Mouse (Mus musculus) intestine, embryonic 14.5 days (tissue): Measurements from ENCODE around the gene Inka1. TPM values are rescaled to one million over a fixed set of nuclear protein-coding genes. Genes with fewer than 3 reads are reported as not detected.

Experiments
- ATAC-seq: fragments of 200-750 bp; cut with Nextera tagmentation; replicated peaks from 2 replicates; pipeline ENCODE4 v1.8.0; 2017; ENCODE audit warnings: low read depth, moderate number of reproducible peaks, moderate TSS enrichment, moderate library complexity; ENCODE audit not compliant: low FRiP score, low TSS enrichment
- DNase-seq: peaks from one replicate; pipeline ENCODE4 v3.0.0-alpha.2; 2018; ENCODE audit warnings: low spot score
- H3K27ac ChIP-seq: fragments of 300-500 bp; sonication (generic); 2 replicates; pipeline ENCODE4 v1.5.1; 2014; ENCODE audit warnings: low read depth, mild to moderate bottlenecking, control low read depth
- H3K27me3 ChIP-seq: fragments of 300-500 bp; sonication (generic); replicated peaks from 2 replicates; pipeline ENCODE4 v1.6.1; 2014; ENCODE audit warnings: low read length, control low read depth; ENCODE audit not compliant: control insufficient read depth, insufficient read depth
- H3K36me3 ChIP-seq: fragments of 300-500 bp; sonication (generic); 2 replicates; pipeline ENCODE4 v1.6.1; 2014; ENCODE audit warnings: low read length, control low read depth; ENCODE audit not compliant: control insufficient read depth, insufficient read depth
- H3K4me1 ChIP-seq: fragments of 300-500 bp; sonication (generic); replicated peaks from 2 replicates; pipeline ENCODE4 v1.6.1; 2014; ENCODE audit warnings: low read length, control low read depth, mixed read lengths; ENCODE audit not compliant: control insufficient read depth, insufficient read depth
- H3K4me2 ChIP-seq: fragments of 300-500 bp; sonication (generic); 2 replicates; pipeline ENCODE4 v1.6.1; 2014; ENCODE audit warnings: low read length
- H3K4me3 ChIP-seq: fragments of 300-500 bp; sonication (generic); 2 replicates; pipeline ENCODE4 v1.5.1; 2014; ENCODE audit warnings: low read depth, low read length, control low read depth, mixed read lengths
- H3K9ac ChIP-seq: fragments of 300-500 bp; sonication (generic); 2 replicates; pipeline ENCODE4 v1.6.1; 2014; ENCODE audit warnings: mild to moderate bottlenecking, low read length
- H3K9me3 ChIP-seq: fragments of 300-500 bp; sonication (generic); 2 replicates; pipeline ENCODE4 v1.6.1; 2016; ENCODE audit warnings: low read length, control low read depth; ENCODE audit not compliant: control insufficient read depth
- WGBS: fragments of 180-500 bp; shearing (Covaris S2); extraction: QIAGEN DNeasy Blood & Tissue Kit; methylation state at CpG from one replicate; pipeline ENCODE4 v1.1.7; 2014; 5-methylcytosine and 5-hydroxymethylcytosine counted together
- polyA plus RNA-seq: library from polyadenylated mRNA; unstranded; fragments of >200 nt; fragmentation: Nextera tagmentation; extraction: Ambion mirVana; gene quantifications from 2 replicates; pipeline ENCODE4 v1.2.1, GENCODE M21; 2014

Inka1 gene
- polyA plus RNA-seq, 1 experiment from 2014 or later: 58.7 TPM

GRCm38 (mm10) chr9:108010385-108010784 lies 24.7 kb upstream of the Inka1 start:
- no peak for ATAC-seq
- no peaks in the 10 kb centered on the region for H3K4me1 ChIP-seq

DNA sequence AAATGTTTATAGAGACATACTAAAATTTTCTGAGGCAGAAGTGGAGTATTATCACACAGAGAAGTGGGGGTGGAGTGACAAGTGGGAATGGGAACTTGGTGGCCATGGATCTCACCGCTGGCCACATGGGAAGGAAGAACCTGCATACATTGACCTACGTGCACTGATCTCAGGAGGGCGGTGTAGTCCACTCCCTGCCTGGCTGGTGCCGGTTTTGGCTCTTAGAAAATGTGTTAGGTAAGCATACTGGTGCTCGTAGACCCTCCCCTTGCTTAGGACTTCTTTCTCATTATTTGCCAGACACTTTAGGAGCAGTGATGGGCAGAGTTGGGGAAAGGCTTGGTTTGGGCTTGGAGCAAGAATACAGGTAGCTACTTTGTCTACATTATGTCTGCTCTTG lies 22.4 kb upstream of the Inka1 start:
- no peaks in the 10 kb centered on the region for H3K27me3 ChIP-seq
- no peak overlapping the region for H3K9ac ChIP-seq
- H3K4me2 ChIP-seq: no peak overlapping the region
- H3K36me3 ChIP-seq: 0 out of 2 replicates have a peak, but pooled peaks cover 6% of the 10 kb centered on the region
- H3K4me1 ChIP-seq: peaks cover 13% of the 10 kb centered on the region
- DNase-seq (no peak), ATAC-seq (no peak)
- no peak overlapping the region for H3K4me3 ChIP-seq
- H3K27ac ChIP-seq: no peak overlapping the region
- WGBS: 91% methylated on average over 5 of the region's 5 CpGs
- H3K9me3 ChIP-seq: no peaks in the 10 kb centered on the region

More at GRCm38 (mm10) chr9:108010385-108010784, 24.7 kb upstream of the Inka1 start:
- no peak overlapping the region for H3K27ac ChIP-seq
- H3K4me2 ChIP-seq: no peak overlapping the region
- peaks cover 8% of the 10 kb centered on the region; the same call in 1 of the 2 replicates for H3K36me3 ChIP-seq
- H3K27me3 ChIP-seq: no peaks in the 10 kb centered on the region
- no peak overlapping the region for H3K4me3 ChIP-seq
- DNase-seq: no peak
- no peaks in the 10 kb centered on the region for H3K9me3 ChIP-seq
- H3K9ac ChIP-seq: no peak overlapping the region

- H3K4me1 ChIP-seq: peaks cover 19% of the 10 kb centered on the region
- peak overlapping the region; percentile 98 for H3K4me3 ChIP-seq
- H3K27ac ChIP-seq: peak overlapping the region; percentile 93
- peak overlapping the region; percentile 93 for H3K9ac ChIP-seq
- 14% methylated on average over 8 of the region's 8 CpGs for WGBS
- DNase-seq: peak; percentile 60
- H3K36me3 ChIP-seq: no peaks in the 10 kb centered on the region
- ATAC-seq: no peak
- no peaks in the 10 kb centered on the region for H3K9me3 ChIP-seq
- no peaks in the 10 kb centered on the region for H3K27me3 ChIP-seq
- peak overlapping the region; percentile 82 for H3K4me2 ChIP-seq
Measured at GRCm38 (mm10) chr9:108003531-108003890, 17.8 kb upstream of the Inka1 start.

GRCm38 (mm10) chr9:108002778-108003530 lies 17.3 kb upstream of the Inka1 start:
- under 1% methylated on average over 49 of the region's 50 CpGs for WGBS
- DNase-seq: no peak

GRCm38 (mm10) chr9:108001922-108002770 lies 16.5 kb upstream of the Inka1 start, which contains the start of gene Ip6k1:
Gene Ip6k1, plus strand, starts transcription at chr9:108002501.
- ATAC-seq (peak; percentile 99), DNase-seq (peak; percentile 100)
- Histone ChIP-seq H3K27ac (peak within 1 kb of the TSS; percentile 93), H3K4me2 (peak within 1 kb of the TSS; percentile 91), H3K9me3 (no peaks in the 10 kb centered on the region), H3K27me3 (no peaks in the 10 kb centered on the region), H3K9ac (peak within 1 kb of the TSS; percentile 93), H3K4me1 (peaks cover 19% of the 10 kb centered on the region), H3K4me3 (peak within 1 kb of the TSS; percentile 98), H3K36me3 (no peaks in the 10 kb centered on the region)
- WGBS: under 1% methylated on average over 51 of the region's 51 CpGs

More at GRCm38 (mm10) chr9:108002778-108003530, 17.3 kb upstream of the Inka1 start:
- ATAC-seq: peak; percentile 61
- Histone ChIP-seq H3K27me3 (no peaks in the 10 kb centered on the region), H3K9me3 (no peaks in the 10 kb centered on the region), H3K4me2 (peak overlapping the region; percentile 82), H3K36me3 (no peaks in the 10 kb centered on the region), H3K4me3 (peak overlapping the region; percentile 98), H3K4me1 (peaks cover 19% of the 10 kb centered on the region), H3K9ac (peak overlapping the region; percentile 93), H3K27ac (peak overlapping the region; percentile 93)

DNA sequence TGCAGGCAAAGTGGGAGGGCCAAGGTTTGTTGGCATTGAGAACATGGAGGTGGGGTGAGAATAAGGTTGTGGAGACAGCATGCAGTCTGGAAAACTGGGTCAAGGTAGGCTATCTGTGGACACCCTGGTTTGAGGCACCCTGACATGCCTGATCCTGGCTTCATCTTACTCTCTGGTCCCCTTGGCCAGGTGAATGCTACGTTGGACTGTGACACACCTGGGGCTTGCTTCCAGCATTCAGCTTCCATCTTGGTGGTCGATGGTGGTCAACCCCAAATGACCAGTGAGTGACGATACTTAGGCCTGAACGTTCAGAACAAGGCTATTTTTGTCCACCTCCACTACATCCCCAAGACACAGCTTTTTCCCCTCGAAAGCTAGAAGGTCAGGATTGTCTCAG lies 10.4 kb upstream of the Inka1 start, which contains the start of gene Gm20662:
TSS of gene Gm20662 (plus strand) at position 301 of the 400 bp plus-strand sequence.
- Histone ChIP-seq H3K36me3 (no peaks in the 10 kb centered on the region), H3K9me3 (no peaks in the 10 kb centered on the region), H3K9ac (no peak within 1 kb of the TSS), H3K27me3 (no peaks in the 10 kb centered on the region), H3K27ac (no peak within 1 kb of the TSS), H3K4me3 (no peak within 1 kb of the TSS), H3K4me2 (no peak within 1 kb of the TSS), H3K4me1 (no peaks in the 10 kb centered on the region)
- ATAC-seq (no peak), DNase-seq (no peak)
- 86% methylated on average over 5 of the region's 5 CpGs for WGBS

GRCm38 (mm10) chr9:107995513-107995912 lies 9.8 kb upstream of the Inka1 start:
- no peak for ATAC-seq

DNA sequence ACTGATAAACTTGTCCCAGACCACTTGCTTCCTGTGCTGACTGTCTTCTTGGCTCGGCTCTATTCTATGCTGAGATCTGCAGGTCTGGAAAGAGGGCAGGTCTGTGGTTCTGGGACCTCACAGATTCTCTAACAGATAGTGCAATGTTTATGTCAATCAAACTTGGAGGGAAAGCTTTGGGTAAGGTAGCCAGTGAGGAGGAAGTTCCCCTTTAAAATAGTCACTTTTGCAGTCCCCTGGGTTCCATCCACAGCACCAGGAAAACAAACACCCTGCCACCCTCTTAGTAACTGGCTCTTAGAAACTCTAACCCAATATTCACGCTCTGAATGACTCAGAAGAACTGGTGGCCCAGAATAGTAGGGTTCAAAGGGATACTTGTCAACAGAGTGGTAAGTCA lies 8.8 kb upstream of the Inka1 start:
- H3K9me3 ChIP-seq: no peaks in the 10 kb centered on the region
- H3K4me2 ChIP-seq: no peak overlapping the region
- no peaks in the 10 kb centered on the region for H3K4me1 ChIP-seq
- no peak overlapping the region for H3K27ac ChIP-seq
- WGBS: 48% methylated on average over 2 of the region's 2 CpGs
- H3K4me3 ChIP-seq: no peak overlapping the region
- no peak for ATAC-seq
- H3K9ac ChIP-seq: no peak overlapping the region
- DNase-seq: no peak
- H3K27me3 ChIP-seq: no peaks in the 10 kb centered on the region
- no peaks in the 10 kb centered on the region for H3K36me3 ChIP-seq

More at GRCm38 (mm10) chr9:107995513-107995912, 9.8 kb upstream of the Inka1 start:
- H3K4me2 ChIP-seq: no peak overlapping the region
- DNase-seq: no peak
- H3K9ac ChIP-seq: no peak overlapping the region
- 94% methylated on average over 21 of the region's 21 CpGs for WGBS
- H3K9me3 ChIP-seq: no peaks in the 10 kb centered on the region
- no peak overlapping the region for H3K4me3 ChIP-seq
- H3K27me3 ChIP-seq: no peaks in the 10 kb centered on the region
- no peaks in the 10 kb centered on the region for H3K36me3 ChIP-seq
- no peaks in the 10 kb centered on the region for H3K4me1 ChIP-seq
- H3K27ac ChIP-seq: no peak overlapping the region
